Mouse (Mus musculus): ENCODE measurements around the gene Gm20683.

GRCm38 (mm10) chr17:25794197-25794596 lies 47.4 kb downstream of the Gm20683 start:
- TF ChIP-seq CTCF (IDR thresholded peaks at IDR 0.05; ENCODE audit: low read depth, low read length) (no peak), POLR2A (IDR thresholded peaks at IDR 0.05; ENCODE audit: extremely low read depth, insufficient read depth, low read length) (no peak)

Data from liver, adult 2 months (tissue).